Mouse (Mus musculus) intestine, embryonic 16.5 days (tissue): Measurements from ENCODE around the gene Tnfsf13. TPM values are rescaled to one million over a fixed set of nuclear protein-coding genes. Genes with fewer than 3 reads are reported as not detected.
"Not testable (repeated sequence)": the region's sequence is repeated elsewhere in the genome, so short reads cannot be mapped to it uniquely, and the experiment has no call there.

Source experiments
- ATAC-seq: fragments of 200-750 bp; cut with Nextera tagmentation; 2 replicates; pipeline ENCODE4 v1.8.0; 2017; ENCODE audit warnings: moderate TSS enrichment, moderate library complexity
- H3K27ac ChIP-seq: fragments of 300-500 bp; sonication (generic); 2 replicates; pipeline ENCODE4 v1.5.1; 2014; ENCODE audit warnings: mild to moderate bottlenecking, low read length
- H3K27me3 ChIP-seq: fragments of 300-500 bp; sonication (generic); replicated peaks from 2 replicates; pipeline ENCODE4 v1.6.1; 2014; ENCODE audit warnings: low read length, control low read depth, mixed read lengths; ENCODE audit not compliant: control insufficient read depth, insufficient read depth
- H3K36me3 ChIP-seq: fragments of 300-500 bp; sonication (generic); 2 replicates; pipeline ENCODE4 v1.6.1; 2014; ENCODE audit warnings: low read length, control low read depth; ENCODE audit not compliant: control insufficient read depth, insufficient read depth
- H3K4me1 ChIP-seq: fragments of 300-500 bp; sonication (generic); 2 replicates; pipeline ENCODE4 v1.6.1; 2014; ENCODE audit warnings: low read length, control low read depth, mixed read lengths; ENCODE audit not compliant: control insufficient read depth, insufficient read depth
- H3K4me2 ChIP-seq: fragments of 300-500 bp; sonication (generic); 2 replicates; pipeline ENCODE4 v1.6.1; 2014; ENCODE audit warnings: low read depth, low read length, control low read depth
- H3K4me3 ChIP-seq: fragments of 300-500 bp; sonication (generic); 2 replicates; pipeline ENCODE4 v1.5.1; 2014; ENCODE audit warnings: mild to moderate bottlenecking, low read length
- H3K9ac ChIP-seq: fragments of 300-500 bp; sonication (generic); 2 replicates; pipeline ENCODE4 v1.6.1; 2014; ENCODE audit warnings: low read depth, low read length
- H3K9me3 ChIP-seq: fragments of 300-500 bp; sonication (generic); 2 replicates; pipeline ENCODE4 v1.6.1; 2016; ENCODE audit warnings: low read length, control low read depth; ENCODE audit not compliant: control insufficient read depth
- WGBS: fragments of 180-500 bp; shearing (Covaris S2); extraction: QIAGEN DNeasy Blood & Tissue Kit; methylation state at CpG from one replicate; pipeline ENCODE4 v1.1.7; 2014; 5-methylcytosine and 5-hydroxymethylcytosine counted together
- polyA plus RNA-seq: library from polyadenylated mRNA; unstranded; fragments of >200 nt; fragmentation: Nextera tagmentation; extraction: Ambion mirVana; gene quantifications from 2 replicates; pipeline ENCODE4 v1.2.1, GENCODE M21; 2015

Gene Tnfsf13
- polyA plus RNA-seq, 1 experiment from 2014 or later, result 0.57 TPM

- Histone ChIP-seq H3K9ac (no peak overlapping the region), H3K4me1 (no peaks in the 10 kb centered on the region), H3K9me3 (no peaks in the 10 kb centered on the region), H3K27ac (no peak overlapping the region), H3K4me3 (no peak overlapping the region), H3K4me2 (no peak overlapping the region), H3K36me3 (no peaks in the 10 kb centered on the region), H3K27me3 (no peaks in the 10 kb centered on the region)
- 48% methylated on average over 6 of the region's 6 CpGs for WGBS
- ATAC-seq, result no peak
Measured at GRCm38 (mm10) chr11:69706775-69707479, 21.3 kb upstream of the Tnfsf13 start.

GRCm38 (mm10) chr11:69704613-69705010 is 19.0 kb upstream of the Tnfsf13 start:
- no peak overlapping the region for H3K4me2 ChIP-seq
- no peak overlapping the region for H3K9ac ChIP-seq
- H3K27ac ChIP-seq, result no peak overlapping the region
- no peaks in the 10 kb centered on the region for H3K27me3 ChIP-seq
- H3K4me3 ChIP-seq, result no peak overlapping the region
- WGBS, result 44% methylated on average over 2 of the region's 2 CpGs
- H3K4me1 ChIP-seq, result no peaks in the 10 kb centered on the region
- H3K9me3 ChIP-seq, result no peaks in the 10 kb centered on the region
- no peaks in the 10 kb centered on the region for H3K36me3 ChIP-seq
- ATAC-seq, result no peak

DNA sequence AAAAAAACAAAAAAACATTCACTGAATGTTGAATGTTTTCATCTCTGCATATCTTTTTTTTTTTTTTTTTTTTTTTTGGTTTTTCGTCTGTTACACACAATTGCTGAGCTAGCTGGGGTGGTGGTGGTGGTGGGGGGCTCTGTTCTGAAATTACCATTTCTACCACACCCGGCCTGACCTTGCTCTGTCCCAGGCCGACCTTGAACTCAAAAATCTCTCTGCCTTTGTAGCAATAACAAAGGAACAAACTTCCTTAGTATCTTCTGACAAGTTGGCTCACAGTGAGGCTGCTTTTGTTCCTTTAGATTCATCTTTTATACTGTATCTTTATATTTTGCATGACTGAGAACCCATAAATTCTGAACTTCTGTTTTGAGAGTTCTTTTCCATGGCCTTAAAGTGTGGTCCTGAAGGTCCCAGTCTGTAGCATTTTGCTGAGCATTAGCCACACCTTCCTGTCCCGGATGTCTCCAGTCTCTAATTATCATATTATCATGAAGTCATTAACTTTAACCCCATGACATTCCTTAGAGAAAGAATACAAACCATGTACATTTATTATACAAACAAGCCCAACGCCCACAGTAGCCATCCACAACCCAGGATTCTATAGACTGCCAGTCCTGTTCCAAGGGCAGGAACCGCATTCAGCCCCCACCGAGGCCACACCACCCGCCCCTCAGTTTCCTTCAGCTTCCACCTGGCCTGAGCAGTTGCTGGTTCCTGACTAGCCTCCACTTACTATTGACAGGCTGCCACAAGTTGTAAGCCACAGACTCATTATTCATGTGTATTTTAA is 18.4 kb upstream of the Tnfsf13 start:
- no peak for ATAC-seq
- Histone ChIP-seq H3K9me3 (no peaks in the 10 kb centered on the region), H3K9ac (no peak overlapping the region), H3K4me1 (no peaks in the 10 kb centered on the region), H3K4me3 (no peak overlapping the region), H3K27ac (no peak overlapping the region), H3K36me3 (no peaks in the 10 kb centered on the region), H3K27me3 (no peaks in the 10 kb centered on the region), H3K4me2 (no peak overlapping the region)
- 61% methylated on average over 8 of the region's 8 CpGs for WGBS

DNA sequence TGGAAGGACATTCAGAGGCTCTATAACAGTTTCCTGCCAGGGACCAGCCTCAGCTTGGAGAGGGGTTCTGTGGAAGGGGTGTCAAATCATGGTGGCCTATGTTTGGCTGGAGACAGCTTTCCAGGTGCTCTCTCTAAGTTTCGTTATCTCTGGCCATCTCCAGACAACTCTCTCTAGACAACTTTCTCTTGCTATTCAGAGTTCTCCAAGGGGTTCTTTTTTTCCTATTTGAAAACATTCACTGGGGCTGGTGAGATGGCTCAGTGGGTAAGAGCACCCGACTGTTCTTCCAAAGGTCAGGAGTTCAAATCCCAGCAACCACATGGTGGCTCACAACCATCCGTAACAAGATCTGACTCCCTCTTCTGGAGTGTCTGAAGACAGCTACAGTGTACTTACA is 17.8 kb upstream of the Tnfsf13 start:
- H3K27ac ChIP-seq, H3K36me3 ChIP-seq, H3K9me3 ChIP-seq, ATAC-seq, H3K27me3 ChIP-seq, H3K4me3 ChIP-seq, H3K9ac ChIP-seq, H3K4me1 ChIP-seq, H3K4me2 ChIP-seq: not testable (repeated sequence)
- 66% methylated on average over 2 of the region's 3 CpGs for WGBS

DNA sequence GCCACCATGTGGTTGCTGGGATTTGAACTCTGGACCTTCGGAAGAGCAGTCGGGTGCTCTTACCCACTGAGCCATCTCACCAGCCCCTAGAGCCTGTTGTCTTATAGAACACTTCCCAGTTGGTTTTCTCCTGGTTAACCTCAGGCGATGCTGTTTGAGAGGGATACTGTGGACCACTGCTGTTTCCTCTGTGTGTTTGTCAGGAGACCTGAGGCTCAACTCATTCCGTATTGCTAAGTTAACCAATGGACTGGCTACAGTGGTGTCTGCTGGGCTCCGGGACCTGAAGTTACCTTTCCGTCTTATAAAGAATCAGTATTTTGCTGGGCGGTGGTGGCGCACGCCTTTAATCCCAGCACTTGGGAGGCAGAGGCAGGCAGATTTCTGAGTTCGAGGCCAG is 17.3 kb upstream of the Tnfsf13 start:
- H3K27me3 ChIP-seq, H3K9ac ChIP-seq, H3K27ac ChIP-seq, H3K9me3 ChIP-seq, H3K4me2 ChIP-seq, H3K4me1 ChIP-seq, H3K36me3 ChIP-seq, ATAC-seq, H3K4me3 ChIP-seq: not testable (repeated sequence)
- WGBS, result 95% methylated on average over 9 of the region's 10 CpGs

DNA sequence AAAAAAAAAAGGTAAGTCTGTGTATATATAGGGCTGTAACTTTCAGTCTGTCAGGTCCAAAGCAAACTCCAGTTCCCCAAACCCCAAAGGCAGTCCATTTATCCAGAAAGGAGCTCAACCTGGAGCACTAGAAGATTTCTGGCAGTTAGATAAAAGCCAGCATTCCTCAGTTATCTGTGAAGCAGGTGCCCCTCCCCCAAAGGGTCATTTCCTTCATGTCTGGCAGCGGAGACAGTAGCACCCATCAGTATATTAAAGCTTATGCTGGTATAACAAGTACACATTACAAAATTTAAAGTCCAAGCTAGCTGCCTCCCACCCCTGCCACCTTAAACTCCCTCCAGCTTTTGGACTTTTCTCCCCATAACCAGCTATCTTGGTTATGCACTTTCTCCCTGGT is 14.0 kb upstream of the Tnfsf13 start:
- ATAC-seq, result no peak
- no peak overlapping the region for H3K4me3 ChIP-seq
- 19% methylated on average over 1 of the region's 1 CpGs for WGBS
- no peaks in the 10 kb centered on the region for H3K36me3 ChIP-seq
- no peak overlapping the region for H3K9ac ChIP-seq
- no peak overlapping the region for H3K27ac ChIP-seq
- H3K4me1 ChIP-seq, result peaks cover 4% of the 10 kb centered on the region
- no peak overlapping the region for H3K4me2 ChIP-seq
- no peaks in the 10 kb centered on the region for H3K9me3 ChIP-seq
- no peaks in the 10 kb centered on the region for H3K27me3 ChIP-seq

GRCm38 (mm10) chr11:69698574-69698973 is 13.0 kb upstream of the Tnfsf13 start:
- WGBS, result 69% methylated on average over 5 of the region's 5 CpGs
- Histone ChIP-seq H3K27me3 (no peaks in the 10 kb centered on the region), H3K27ac (no peak overlapping the region), H3K4me3 (no peak overlapping the region), H3K9ac (no peak overlapping the region), H3K4me1 (peaks cover 4% of the 10 kb centered on the region), H3K4me2 (no peak overlapping the region), H3K9me3 (no peaks in the 10 kb centered on the region), H3K36me3 (no peaks in the 10 kb centered on the region)
- no peak for ATAC-seq

DNA sequence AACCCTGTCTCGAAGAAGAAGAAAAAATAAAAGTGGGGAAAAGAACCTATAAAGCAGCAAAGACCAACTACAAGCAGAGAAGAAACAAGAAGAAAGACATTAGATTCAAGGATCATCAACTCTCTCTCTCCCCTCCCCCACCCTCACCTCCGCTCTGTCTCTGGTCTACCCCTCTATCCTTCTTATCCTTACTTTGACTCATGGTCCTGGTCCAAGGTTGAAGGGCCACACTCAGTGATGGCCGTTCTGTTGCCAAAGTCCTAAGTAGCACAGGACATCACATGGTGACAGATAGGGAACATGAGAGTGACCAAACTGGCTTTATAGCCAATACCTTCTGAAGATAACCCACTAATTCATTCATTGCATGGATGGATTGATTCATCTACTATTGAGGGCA is 11.8 kb upstream of the Tnfsf13 start:
- no peak for ATAC-seq
- H3K9me3 ChIP-seq, result no peaks in the 10 kb centered on the region
- H3K4me1 ChIP-seq, result peaks cover 9% of the 10 kb centered on the region
- no peak overlapping the region for H3K9ac ChIP-seq
- no peak overlapping the region for H3K27ac ChIP-seq
- no peak overlapping the region for H3K4me2 ChIP-seq
- H3K4me3 ChIP-seq, result no peak overlapping the region
- no peaks in the 10 kb centered on the region for H3K36me3 ChIP-seq
- no peaks in the 10 kb centered on the region for H3K27me3 ChIP-seq
- 87% methylated on average over 3 of the region's 3 CpGs for WGBS

GRCm38 (mm10) chr11:69695361-69696181 is 10.0 kb upstream of the Tnfsf13 start, which contains the start of the genes Tnfsf12 and Tnfsfm13:
Tnfsf12 (minus strand) TSS chr11:69695849.
Tnfsfm13 (minus strand) TSS chr11:69696098.
- H3K27ac ChIP-seq, result peak within 1 kb of the TSS; percentile 63
- peaks cover 9% of the 10 kb centered on the region for H3K4me1 ChIP-seq
- peak within 1 kb of the TSS; percentile 81 for H3K9ac ChIP-seq
- WGBS, result 7% methylated on average over 35 of the region's 41 CpGs
- ATAC-seq, result peak; percentile 77
- H3K27me3 ChIP-seq, result no peaks in the 10 kb centered on the region
- H3K4me2 ChIP-seq, result peak within 1 kb of the TSS; percentile 90
- no peaks in the 10 kb centered on the region for H3K36me3 ChIP-seq
- no peaks in the 10 kb centered on the region for H3K9me3 ChIP-seq
- peak within 1 kb of the TSS; percentile 62 for H3K4me3 ChIP-seq
